Mouse (Mus musculus) gastrocnemius, adult 2 months (tissue): ENCODE results near the gene Popdc3. TPM values are rescaled to one million over a fixed set of nuclear protein-coding genes. Genes with fewer than 3 reads are reported as not detected.

ENCODE experiments used
- DNase-seq: peaks from one replicate; pipeline ENCODE4 v3.0.0; 2022
- H3K27ac ChIP-seq: fragments of 200-600 bp; 2 replicates; pipeline ENCODE4 v1.8.1; 2022; ENCODE audit warnings: mild to moderate bottlenecking
- H3K4me3 ChIP-seq: fragments of 200-600 bp; 2 replicates; pipeline ENCODE4 v1.8.1; 2022; ENCODE audit warnings: mild to moderate bottlenecking, moderate library complexity
- CTCF ChIP-seq: fragments of 200-600 bp; IDR thresholded peaks from 2 replicates; pipeline ENCODE4 v1.8.1; 2022; ENCODE audit warnings: antibody characterized with exemption, mild to moderate bottlenecking, moderate library complexity
- intact Hi-C: fragments of 180-260 bp; cut with DNase I; formaldehyde crosslinking; loops from one replicate; pipeline ENCODE4 v1.15.1; 2025
- total RNA-seq, 2 experiments: library from RNA; stranded (reverse); gene quantifications; 2 replicates each; pipeline ENCODE4 v1.2.3; 2021

Popdc3 gene
- total RNA-seq, 2 experiments from 2014 or later = 48.9 to 54.2 TPM

DNA sequence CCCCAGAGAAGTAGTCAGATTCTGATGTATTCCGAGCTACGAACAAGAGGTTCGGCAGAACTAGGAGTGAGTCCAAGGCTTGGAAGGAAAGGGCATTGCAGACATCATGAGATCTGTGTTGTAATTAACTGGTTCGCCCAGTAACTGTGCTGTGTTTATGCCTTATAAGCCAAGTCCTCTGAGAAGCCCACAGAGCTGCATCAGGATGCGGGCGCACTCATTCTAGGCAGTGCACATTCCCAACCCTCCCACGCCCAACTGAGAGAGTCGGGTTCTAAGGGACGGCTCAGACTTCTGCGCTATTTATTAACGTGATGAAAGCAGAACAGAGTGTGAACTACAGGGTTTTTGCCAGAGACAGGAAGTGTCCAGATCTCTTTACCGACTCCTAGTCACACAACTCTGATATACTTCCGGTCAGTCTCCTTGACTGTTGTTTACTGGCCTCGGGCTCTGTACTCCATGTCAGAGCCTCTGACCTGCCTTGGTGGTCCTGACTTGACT, 23.3 kb upstream of the Popdc3 start:
- TF ChIP-seq CTCF = no peak
- H3K27ac ChIP-seq = no peak overlapping the region
- no peak overlapping the region for H3K4me3 ChIP-seq
- intact Hi-C loops = no loop called here
- DNase-seq = no peak

DNA sequence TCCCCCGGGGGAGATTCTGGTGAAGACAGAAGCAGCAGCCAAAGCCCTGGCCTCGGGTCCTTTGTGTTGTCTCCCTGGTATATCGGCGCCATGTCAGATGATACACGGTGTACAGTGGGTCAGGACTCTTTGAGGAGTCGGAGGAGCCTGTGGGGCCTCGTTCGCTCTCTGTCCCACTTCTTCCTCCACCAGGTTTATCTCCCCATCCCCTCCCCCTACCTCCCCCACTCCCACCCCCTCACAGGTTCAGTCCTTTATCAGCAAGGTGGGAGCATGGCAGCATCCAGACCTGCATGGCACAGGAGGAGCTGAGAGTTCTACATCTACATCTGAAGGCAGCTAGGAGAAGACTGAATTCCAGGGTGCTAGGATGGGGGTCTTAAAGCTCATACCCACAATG, 12.0 kb upstream of the Popdc3 start:
- intact Hi-C loops = no loop called here
- no peak for DNase-seq
- TF ChIP-seq CTCF = no peak
- Histone ChIP-seq H3K4me3 (no peak overlapping the region), H3K27ac (no peak overlapping the region)

DNA sequence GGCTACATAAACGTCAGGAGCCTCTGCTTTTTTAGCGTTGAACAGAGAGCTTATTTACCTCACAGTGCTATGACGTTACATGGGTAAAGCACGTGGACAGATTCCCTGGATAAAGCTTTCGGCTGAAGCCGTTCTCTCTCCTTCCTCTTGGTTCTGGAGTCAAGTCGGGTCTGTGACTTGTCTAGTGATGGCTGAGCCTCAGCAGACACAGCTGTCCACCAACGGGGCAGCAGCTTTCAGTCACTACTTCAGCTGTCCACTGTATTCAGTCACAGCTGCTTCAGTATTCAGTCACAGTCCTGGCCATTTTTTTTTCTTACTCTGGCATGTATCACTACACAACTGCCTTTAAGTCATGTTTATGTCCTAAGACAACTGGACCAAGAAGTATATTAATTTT, 4.0 kb upstream of the Popdc3 start:
- intact Hi-C loops = no loop called here
- no peak for TF ChIP-seq CTCF
- DNase-seq = no peak
- Histone ChIP-seq H3K27ac (no peak overlapping the region), H3K4me3 (no peak overlapping the region)

DNA sequence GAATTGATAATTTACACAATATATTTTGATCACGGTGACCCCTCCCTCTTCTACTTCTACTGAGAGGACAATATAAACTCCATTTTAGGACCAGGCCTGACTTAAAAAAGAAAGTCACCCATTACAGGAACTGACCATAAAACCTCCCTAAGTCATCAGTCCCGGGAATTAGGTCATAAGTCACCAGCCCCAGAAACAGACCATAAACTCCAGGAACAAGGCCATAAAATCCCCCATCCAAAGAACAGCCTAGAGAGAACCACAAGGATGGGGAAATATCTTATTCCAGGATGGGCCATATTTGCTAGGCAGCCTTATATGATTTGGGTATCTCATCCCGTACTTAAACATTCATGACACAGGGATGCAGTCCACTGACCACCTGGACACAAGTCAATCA, 3.6 kb upstream of the Popdc3 start:
- Histone ChIP-seq H3K27ac (no peak overlapping the region), H3K4me3 (no peak overlapping the region)
- DNase-seq = no peak
- TF ChIP-seq CTCF = no peak
- intact Hi-C loops = no loop called here

GRCm38 (mm10) chr10:45180677-45181326, 2.9 kb downstream of the Popdc3 start:
- intact Hi-C loops = no loop called here
- no peak overlapping the region for H3K27ac ChIP-seq
- DNase-seq = no peak
- no peak overlapping the region for H3K4me3 ChIP-seq
- TF ChIP-seq CTCF = no peak

DNA sequence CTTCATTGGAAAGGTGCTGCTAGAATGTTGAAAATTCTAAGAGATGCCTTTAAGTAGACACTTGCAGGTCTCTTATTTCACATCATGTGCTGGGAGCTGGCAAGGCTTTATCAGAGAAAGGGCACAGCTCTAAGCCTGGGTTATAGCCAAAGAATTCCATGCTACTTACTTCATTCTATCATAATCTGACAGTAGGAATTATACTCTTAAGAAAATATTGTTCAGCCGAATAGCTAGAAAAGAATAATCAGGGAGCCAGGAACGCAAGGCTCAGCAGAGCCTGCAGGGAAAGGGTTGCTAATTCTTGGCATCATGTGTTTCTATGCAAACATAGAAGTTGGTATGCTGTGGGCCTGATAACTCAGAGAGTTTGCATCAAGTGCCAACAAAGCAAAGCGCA, 3.4 kb downstream of the Popdc3 start:
- no peak for TF ChIP-seq CTCF
- Histone ChIP-seq H3K4me3 (no peak overlapping the region), H3K27ac (no peak overlapping the region)
- no peak for DNase-seq
- intact Hi-C loops = no loop called here

DNA sequence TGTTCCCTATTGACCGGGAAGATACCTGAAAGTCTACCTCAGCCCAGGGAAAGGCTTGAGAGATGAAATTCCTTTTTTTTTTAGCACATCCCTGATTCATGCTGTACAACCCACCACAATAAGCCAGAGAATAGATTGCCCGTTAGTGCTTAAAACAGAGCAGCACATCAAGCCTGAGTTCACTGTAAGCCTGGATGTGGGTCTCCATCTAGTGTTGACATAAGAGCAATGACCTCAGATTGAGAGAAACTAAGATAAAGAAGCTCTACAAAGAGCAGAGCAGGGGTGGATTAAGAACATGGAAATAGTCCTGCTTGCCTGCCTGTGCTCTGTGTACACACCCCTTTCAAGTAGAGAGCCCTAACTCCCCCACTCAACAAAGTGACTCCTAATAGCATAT, 7.6 kb downstream of the Popdc3 start:
- no peak for DNase-seq
- H3K4me3 ChIP-seq = no peak overlapping the region
- H3K27ac ChIP-seq = no peak overlapping the region
- no peak for TF ChIP-seq CTCF
- intact Hi-C loops = no loop called here

GRCm38 (mm10) chr10:45193330-45194310, 15.7 kb downstream of the Popdc3 start:
- intact Hi-C loops = no loop called here
- no peak for DNase-seq
- no peak for TF ChIP-seq CTCF
- no peak overlapping the region for H3K27ac ChIP-seq
- no peak overlapping the region for H3K4me3 ChIP-seq

DNA sequence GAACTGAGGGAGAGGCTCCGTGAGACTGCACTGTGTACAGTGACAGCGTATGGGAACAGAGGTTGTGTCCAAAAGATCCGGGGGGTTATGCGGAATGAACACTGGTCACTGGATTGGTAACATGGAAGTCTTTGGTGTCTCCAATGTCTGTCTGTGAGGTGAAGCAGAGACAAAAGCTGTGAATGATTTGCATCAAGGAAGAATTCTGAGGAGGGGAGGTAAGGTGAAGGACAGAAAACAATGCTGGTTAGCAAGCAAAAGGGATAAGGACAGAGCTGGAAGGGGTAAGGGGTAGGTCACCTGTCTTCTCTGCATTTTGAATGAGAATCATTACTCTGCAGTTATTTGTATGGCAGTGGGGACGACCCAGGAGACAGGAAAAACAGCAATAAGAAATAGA, 16.6 kb downstream of the Popdc3 start:
- DNase-seq = no peak
- intact Hi-C loops = no loop called here
- TF ChIP-seq CTCF = no peak
- Histone ChIP-seq H3K27ac (no peak overlapping the region), H3K4me3 (no peak overlapping the region)

DNA sequence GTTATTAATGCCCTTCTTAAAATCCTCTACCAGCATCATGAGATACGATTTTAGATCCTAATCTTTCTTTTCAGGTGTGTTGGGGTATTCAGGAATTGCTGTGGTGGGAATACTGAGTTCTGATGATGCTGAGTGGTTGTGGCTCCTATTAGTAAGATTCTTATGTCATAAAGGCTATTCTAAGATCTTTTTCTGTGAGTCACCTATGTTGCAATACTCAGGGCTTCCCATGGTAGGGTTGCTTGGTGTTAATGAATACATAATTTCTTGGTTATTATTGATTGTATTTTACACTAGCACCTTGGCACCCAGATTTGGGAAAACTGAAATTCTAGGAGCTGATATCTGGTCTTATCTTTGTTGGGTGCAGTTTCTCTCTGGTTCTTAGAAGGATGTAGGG, 26.7 kb downstream of the Popdc3 start:
- DNase-seq = no peak
- intact Hi-C loops = no loop called here
- H3K27ac ChIP-seq = no peak overlapping the region
- no peak for TF ChIP-seq CTCF
- H3K4me3 ChIP-seq = no peak overlapping the region

- DNase-seq = peak; percentile 48
Measured at GRCm38 (mm10) chr10:45210201-45210600, 32.3 kb downstream of the Popdc3 start.

GRCm38 (mm10) chr10:45216676-45217075, 38.8 kb downstream of the Popdc3 start:
- Histone ChIP-seq H3K27ac (peak overlapping the region; percentile 91), H3K4me3 (peak overlapping the region; percentile 35)
- peak; percentile 64 for DNase-seq
- intact Hi-C loops = loop anchor here (5.0 kb wide), 2 partner anchors 71 to 121 kb away; partner anchors contain the start of gene Bves
- TF ChIP-seq CTCF = no peak

More at GRCm38 (mm10) chr10:45210201-45210600, 32.3 kb downstream of the Popdc3 start:
- Histone ChIP-seq H3K27ac (peak overlapping the region; percentile 50), H3K4me3 (no peak overlapping the region)
- TF ChIP-seq CTCF = no peak
- intact Hi-C loops = no loop called here

- no peak for DNase-seq
- intact Hi-C loops = loop anchor here (5.0 kb wide), 1 partner anchor 42 kb away; no protein-coding TSS in a partner anchor
- Histone ChIP-seq H3K4me3 (peak overlapping the region; percentile 11; the same call in 1 of the 2 replicates), H3K27ac (no peak overlapping the region)
- no peak for TF ChIP-seq CTCF
Measured at GRCm38 (mm10) chr10:45229954-45230353, 52.1 kb downstream of the Popdc3 start.
